Mouse (Mus musculus) left cerebral cortex, postnatal 14 days (tissue): Measurements from ENCODE around the gene Gm20388. TPM values are rescaled to one million over a fixed set of nuclear protein-coding genes. Genes with fewer than 3 reads are reported as not detected.
A peak's percentile ranks its signal among the peaks of the same experiment; 100 is the strongest.

Source experiments
- DNase-seq, 2 experiments: peaks; one replicate each; pipeline ENCODE4 v3.0.0; 2021 to 2022; ENCODE audit warnings: low spot score in 2 of 2, mixed read lengths in 1 of 2
- intact Hi-C: fragments of 180-260 bp; cut with DNase I; formaldehyde crosslinking; loops from one replicate; pipeline ENCODE4 v1.15.1; 2025
- total RNA-seq, 2 experiments: library from RNA; stranded (reverse); gene quantifications; 2 replicates each; pipeline ENCODE4 v1.2.3; 2021

Gm20388 gene
- total RNA-seq, 2 experiments from 2014 or later: 2.8 to 7.3 TPM

- DNase-seq: no peak
- intact Hi-C loops: no loop called here
Measured at GRCm38 (mm10) chr8:123340071-123340470, 3429.4 kb downstream of the Gm20388 start.

DNA sequence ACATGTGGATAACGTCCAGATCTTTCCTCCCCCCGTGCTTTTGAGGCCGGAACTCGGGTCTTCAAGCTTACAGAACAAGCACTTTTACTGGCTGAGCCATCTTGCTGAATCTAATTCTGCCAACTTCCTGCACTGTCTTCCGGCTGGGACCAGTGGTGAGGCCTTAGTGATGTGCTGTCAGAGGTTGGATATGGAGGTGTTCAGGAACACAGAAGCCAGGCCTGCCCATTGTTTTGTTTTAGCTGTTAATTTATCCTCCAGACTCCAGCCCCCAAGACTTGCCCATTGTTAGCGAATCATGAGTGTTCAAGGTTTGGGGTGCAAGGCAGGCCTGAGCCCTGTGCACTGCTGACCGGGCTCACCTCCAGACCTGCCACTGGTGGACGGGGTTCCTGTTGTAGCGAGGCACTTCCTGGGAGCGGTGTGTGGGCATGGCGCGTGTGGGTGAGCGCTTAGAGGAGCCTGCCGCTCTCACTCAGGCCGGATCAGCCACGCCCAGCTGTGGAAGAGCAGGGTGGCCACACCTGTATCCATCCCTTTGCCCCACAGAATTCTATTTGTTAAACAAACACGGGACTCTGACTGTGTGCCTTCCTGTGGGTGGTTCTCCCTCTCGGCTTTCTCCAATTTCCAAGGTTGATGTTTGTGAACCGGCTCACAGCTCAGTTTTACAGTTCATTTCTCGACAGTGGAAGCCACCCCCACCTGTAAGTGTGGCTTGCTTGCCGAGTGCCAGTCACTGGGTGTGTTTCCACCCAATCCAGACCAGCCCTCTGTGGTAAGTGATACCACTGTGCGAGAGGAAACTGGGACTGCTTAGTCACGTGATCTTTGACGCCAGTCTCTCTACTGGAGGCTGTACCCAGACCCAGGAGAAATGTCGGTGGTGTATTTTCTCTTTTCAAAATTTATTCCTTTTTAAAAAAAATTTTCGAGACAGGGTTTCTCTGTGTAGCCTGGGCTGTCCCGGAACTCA, 3430.7 kb downstream of the Gm20388 start:
- intact Hi-C loops: no loop called here

DNA sequence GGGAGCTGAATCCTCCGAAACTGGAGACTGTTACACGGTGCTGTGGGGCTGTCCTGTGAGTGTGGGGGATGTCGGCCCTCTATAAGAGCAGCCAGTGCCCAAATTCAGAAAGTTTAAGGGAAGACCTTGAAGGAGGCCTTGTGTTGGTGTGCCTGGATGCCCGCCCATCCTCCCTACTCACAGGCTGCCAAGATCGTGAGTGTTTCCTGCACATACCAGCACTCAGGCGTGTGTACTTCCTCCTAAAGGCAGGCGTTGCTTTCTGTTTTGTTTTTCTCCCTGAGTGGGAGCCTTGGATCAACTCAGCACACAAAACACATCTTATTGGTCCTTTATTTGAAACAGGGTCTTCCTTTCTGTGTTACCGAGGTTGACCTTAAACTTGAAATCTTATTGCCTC, 3431.6 kb downstream of the Gm20388 start:
- intact Hi-C loops: no loop called here
- DNase-seq: no peak

More for the DNA sequence above, 3430.7 kb downstream of the Gm20388 start:
- DNase-seq: no peak

GRCm38 (mm10) chr8:123342911-123343310, 3432.3 kb downstream of the Gm20388 start:
- no peak for DNase-seq
- intact Hi-C loops: no loop called here

DNA sequence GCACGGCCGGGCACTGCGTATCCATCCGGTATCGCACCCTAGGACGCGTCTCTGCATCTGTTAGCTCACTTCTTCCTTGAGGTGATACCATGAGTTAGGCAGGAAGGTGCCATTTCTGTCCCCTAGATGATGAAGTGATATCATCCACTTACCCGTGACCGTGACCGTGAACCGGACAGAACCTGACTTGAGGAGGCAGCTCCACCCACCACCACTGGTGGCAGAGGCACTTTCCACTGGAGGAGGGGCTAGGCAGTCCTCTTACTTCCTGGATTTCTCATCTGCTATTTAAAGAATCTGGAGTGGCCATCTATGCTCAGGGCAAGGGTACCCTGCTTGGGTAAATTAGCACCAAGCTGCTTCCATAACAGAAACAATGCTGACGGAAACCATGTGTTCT, 3432.8 kb downstream of the Gm20388 start:
- intact Hi-C loops: no loop called here
- DNase-seq: no peak

DNA sequence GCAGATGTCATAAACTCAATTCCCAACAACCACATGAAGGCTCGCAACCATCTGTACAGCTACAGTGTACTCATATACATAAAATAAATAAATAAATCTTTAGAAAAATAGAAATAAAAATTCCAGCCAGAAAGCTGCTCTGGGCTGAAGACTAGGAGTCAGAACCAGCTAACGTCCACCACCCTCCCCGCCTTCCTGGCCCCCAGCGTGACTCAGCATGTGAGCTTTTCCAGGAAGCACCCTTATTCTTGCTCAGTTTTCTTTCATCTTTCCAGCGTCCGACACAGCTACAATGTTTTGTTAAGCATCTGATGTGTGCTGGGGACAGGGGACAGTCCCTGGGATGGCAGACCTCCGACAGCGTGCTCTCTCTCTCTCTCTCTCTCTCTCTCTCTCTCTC, 3434.5 kb downstream of the Gm20388 start:
- intact Hi-C loops: no loop called here
- DNase-seq: no peak

DNA sequence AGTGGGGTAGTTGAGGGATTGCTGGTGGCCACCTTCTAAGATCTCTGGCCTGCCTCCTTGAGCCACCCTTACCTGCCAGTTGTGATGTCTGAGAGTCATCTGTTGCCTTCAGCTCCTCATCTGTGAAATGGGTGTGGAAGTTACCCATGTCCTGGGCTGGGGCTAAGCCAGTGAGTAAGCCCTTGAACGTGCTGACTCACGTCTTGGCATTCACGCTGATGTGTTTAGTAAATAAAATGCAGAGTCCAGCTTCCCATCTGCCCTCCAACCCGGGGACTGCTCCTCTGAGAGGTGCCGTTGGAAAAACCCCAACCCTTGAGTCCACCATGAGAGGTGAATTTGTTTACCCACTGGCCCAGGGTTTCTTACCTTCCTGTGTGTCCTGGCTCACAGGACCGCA, 3435.2 kb downstream of the Gm20388 start:
- no peak for DNase-seq
- intact Hi-C loops: no loop called here

GRCm38 (mm10) chr8:123347293-123347692, 3436.7 kb downstream of the Gm20388 start:
- intact Hi-C loops: no loop called here
- no peak for DNase-seq

GRCm38 (mm10) chr8:123348237-123348843, 3437.7 kb downstream of the Gm20388 start:
- intact Hi-C loops: no loop called here
- peak; percentile 52 to 61 for DNase-seq

DNA sequence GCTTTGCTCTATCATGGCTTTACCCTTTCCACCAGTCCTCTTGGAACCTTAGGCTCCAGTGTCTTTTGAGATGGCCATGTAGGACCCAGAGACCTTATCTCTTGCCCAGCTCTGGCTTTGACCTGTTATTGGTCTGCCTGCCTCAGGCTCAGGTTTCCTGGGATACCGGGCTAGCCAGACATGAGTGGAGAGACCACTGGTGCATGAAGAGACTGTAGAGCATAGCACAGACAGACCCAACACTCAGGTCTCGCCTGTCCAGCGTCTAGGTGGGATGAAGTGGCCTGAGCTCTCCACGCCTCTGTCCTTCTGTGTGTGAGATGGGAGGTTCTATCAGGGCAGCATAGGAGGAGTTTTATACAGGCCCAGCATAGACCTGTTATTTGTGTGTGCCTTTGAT, 3438.4 kb downstream of the Gm20388 start:
- no peak for DNase-seq
- intact Hi-C loops: no loop called here

DNA sequence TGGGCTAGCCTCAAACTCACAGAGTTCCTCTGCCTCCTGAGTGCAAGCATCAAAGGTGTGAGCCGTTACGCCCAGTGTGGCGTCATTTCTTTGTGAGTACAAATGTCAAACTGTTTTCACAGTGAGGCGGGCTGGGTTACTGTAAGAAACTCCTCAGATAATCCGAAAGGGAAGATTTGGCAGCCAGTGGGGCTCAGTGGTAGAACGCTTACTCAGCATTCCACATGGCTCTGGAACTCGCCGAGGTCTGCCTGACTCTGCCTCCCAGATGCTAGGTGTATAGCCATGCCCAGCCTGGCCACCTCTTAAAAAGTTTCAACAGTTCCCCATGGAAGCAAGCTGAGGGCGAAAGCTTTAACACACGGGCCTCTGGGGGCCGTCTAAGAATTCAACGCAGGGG, 3441.5 kb downstream of the Gm20388 start:
- no peak for DNase-seq
- intact Hi-C loops: no loop called here

DNA sequence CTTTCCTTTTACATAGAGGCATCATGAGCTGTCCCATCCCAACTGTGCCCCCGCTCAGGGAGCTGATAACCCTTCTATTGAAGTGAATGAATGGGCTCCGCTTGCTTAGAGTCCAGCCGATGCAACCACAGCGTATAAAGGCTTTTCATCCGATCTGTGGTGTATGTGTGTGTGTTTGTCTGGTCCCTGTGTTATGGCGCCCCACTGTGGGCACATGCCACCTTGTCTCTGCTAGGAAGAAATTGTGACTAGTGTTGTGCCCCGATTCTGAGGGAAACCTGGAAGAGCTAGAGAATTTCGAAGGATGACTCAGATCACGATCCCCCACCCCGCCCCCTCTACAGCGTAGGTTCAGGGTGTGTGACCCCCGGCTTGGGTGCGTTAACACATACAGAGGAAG, 3442.1 kb downstream of the Gm20388 start:
- peak; percentile 66 to 85 for DNase-seq
- intact Hi-C loops: no loop called here

DNA sequence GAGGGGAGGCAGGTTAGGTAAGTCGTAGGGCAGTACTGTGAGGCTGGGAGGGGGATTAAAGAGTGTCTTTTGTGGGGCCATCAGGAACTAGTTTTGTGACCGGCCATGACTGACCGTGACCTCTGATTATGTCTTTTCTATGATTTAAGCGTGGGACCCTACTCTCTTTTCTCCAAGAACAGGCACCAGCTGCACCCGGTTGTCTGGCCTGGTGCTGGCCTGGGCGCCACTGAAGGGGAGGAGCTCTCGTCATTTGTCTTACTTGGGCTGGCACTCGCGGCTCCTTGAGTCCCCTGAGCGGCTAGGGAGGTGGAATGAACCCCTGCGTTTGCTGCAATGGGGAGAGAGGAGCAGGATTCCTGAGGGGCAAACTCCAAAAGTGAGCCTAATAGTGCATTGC, 3442.6 kb downstream of the Gm20388 start:
- intact Hi-C loops: no loop called here

DNA sequence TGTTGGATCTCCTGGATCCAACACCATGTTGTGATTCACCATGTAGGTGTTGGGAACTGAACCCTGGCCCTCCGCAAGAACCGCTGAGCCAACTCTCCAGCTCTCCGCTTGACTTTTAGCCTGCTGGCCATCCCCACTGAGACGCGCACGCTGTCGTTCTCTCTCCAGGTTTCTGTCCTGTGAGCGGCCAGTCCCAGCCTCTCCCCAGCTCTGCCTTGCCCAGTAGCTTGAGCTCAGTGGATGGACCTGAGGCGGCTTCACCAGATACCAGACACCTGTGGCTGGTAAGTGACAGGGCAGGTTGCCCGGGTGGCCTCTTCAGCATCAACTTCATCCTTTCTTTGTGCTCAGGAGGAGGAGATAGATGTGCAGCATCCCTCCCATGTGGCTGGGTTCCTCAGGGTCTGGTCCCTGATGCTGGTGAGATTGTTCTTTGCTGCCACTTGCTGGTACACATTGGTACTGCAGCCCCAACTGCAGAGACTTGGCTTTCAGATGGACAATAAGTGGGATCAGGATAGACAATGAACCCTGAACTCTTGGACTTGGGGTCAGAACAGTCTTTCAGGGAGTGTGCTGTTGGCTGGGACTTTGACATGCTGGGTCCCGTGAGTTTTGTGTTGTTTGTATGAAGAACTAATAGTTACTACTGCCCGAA, 3450.6 kb downstream of the Gm20388 start:
- DNase-seq: peak; percentile 88 to 90
- intact Hi-C loops: loop anchor here (1.0 kb wide), 1 partner anchor 42 kb away; no protein-coding TSS in a partner anchor

More for the DNA sequence above, 3442.6 kb downstream of the Gm20388 start:
- no peak for DNase-seq

GRCm38 (mm10) chr8:123373403-123374238, 3463.0 kb downstream of the Gm20388 start, which contains the start of gene Tcf25:
Gene Tcf25 (plus strand): TSS chr8:123373753.
- peak; percentile 97 to 98 for DNase-seq
- intact Hi-C loops: no loop called here

DNA sequence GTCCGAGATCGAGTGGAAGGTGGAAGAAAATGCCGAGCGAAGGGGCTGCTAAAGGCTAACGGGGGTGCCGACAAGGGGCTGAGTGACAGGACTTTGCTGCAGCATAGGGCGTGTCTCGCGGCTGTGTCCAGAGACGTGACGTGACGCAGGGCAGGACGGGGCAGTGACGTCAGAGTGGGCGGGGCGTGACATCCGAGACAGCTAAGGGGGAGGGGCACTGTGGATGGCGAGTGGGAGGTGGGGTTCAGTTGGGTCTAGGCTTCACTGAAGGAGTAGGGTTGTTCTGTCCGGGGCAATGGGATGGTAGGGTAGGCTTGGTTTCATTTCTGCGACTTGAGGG, 3463.6 kb downstream of the Gm20388 start:
- peak; percentile 92 to 94 for DNase-seq

GRCm38 (mm10) chr8:123375701-123376100, 3465.1 kb downstream of the Gm20388 start:
- intact Hi-C loops: no loop called here
- no peak for DNase-seq

More for the DNA sequence above, 3463.6 kb downstream of the Gm20388 start:
- intact Hi-C loops: no loop called here

GRCm38 (mm10) chr8:123376106-123376505, 3465.5 kb downstream of the Gm20388 start:
- no peak for DNase-seq
- intact Hi-C loops: no loop called here

DNA sequence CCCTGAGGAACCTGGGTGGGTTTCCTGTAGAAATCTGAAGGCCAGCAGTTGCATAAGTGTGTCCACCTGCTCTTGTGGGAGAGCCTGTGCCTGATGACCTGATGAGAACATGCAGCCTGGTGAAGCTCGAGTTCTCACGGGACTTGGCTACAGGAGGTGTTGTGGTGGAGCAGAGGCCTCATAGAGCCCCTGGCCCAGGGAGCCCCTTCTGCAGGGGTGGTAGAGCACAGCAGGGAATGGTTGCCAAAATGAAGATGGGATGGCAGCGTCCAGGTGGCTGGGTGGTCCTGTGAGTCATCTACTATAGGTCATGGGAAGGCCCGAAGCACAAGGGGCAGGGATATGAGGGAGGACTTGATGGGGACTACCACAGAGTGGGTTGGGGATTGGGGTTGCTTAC, 3471.1 kb downstream of the Gm20388 start:
- intact Hi-C loops: no loop called here
- no peak for DNase-seq
